Mouse (Mus musculus) gastrocnemius, postnatal 36 days (tissue): Measurements from ENCODE around the gene Glrp1. TPM values are rescaled to one million over a fixed set of nuclear protein-coding genes. Genes with fewer than 3 reads are reported as not detected.
A peak's percentile ranks its signal among the peaks of the same experiment; 100 is the strongest.

Experiments used
- DNase-seq, 2 experiments: peaks; one replicate each; pipeline ENCODE4 v3.0.0; 2022
- intact Hi-C: fragments of 180-260 bp; cut with DNase I; formaldehyde crosslinking; loops from one replicate; pipeline ENCODE4 v1.15.1; 2025
- total RNA-seq, 2 experiments: library from RNA; stranded (reverse); gene quantifications; 2 replicates each; pipeline ENCODE4 v1.2.3; 2021

Gene Glrp1
- total RNA-seq, 2 experiments from 2014 or later = not detected

DNA sequence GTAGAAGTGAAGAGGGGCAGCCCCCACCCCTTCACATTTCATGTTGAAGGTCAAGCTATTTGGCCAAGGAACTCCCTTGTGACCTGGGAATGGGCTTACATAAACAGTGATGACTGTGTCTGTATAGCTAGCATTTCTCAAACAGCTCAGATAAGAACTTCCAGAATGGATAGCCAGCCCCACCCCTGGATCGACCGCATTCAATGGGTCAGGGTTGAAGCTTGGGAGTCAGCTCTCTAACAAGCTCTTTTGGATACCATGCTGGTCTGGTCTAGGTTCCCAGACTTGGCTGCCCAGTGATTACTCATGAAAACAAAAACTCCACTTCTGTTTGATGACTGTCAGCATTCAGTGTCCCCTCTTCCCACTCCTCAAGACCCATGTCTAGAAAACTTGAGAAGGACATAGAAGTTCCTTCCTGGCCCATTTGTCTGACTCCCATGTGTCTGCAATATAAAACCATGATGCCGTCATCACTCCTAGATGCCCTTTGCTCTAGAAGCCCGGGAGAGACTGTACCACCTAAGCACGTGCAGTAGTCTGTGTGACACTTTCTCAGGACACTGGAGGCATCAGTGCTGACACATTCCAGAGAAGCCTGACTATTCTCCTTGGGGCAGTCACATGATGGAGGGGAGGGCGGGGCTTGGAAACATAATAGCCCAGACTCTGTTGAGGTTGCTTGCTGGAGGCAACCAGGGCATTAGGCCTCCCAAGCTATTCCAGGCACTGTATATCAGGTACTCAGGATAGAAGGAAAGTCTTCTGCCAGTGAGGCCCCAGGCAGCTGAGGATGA, 45.6 kb downstream of the Glrp1 start:
- intact Hi-C loops = no loop called here
- DNase-seq = no peak

GRCm38 (mm10) chr1:88463241-88463640, 46.6 kb downstream of the Glrp1 start:
- no peak for DNase-seq
- intact Hi-C loops = no loop called here

DNA sequence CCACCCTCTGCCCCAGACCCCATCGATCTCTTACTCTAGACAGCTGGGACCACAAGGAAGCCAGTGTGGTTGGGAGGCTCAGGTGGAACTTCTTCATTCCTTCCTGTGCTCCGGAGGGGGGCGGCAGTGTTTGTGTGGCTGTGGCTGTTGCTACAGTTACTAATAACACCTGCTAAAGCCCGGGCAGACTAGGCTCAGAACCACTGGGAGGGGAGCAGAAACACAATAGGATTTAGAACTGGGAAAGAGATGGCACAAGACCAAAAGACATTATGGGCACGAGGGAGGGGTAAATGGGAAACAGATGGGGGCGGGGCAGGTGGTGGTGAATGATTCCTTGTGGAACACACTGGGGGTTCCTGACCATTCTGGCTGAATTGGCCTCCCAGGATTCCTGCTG, 47.4 kb downstream of the Glrp1 start:
- intact Hi-C loops = no loop called here
- DNase-seq = no peak

DNA sequence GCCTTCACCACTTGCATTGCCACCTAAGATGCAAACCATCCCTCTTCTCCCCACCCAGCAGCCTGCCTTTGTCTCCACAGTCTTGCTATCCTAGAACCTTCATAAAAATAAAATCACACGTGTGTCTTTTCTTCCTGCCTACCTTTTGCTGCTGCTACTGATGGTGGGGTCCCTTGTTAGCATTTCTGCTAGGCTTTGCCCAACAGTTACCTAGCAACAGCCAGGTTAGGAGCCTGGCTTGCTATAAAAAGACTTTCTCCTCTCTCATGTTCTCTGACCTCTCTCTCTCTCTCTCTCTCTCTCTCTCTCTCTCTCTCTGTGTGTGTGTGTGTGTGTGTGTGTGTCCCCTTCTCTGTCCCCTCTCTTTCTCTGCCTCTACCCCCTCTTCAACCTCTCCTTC, 48.8 kb downstream of the Glrp1 start:
- intact Hi-C loops = no loop called here
- DNase-seq = no peak

GRCm38 (mm10) chr1:88459655-88460054, 50.2 kb downstream of the Glrp1 start:
- intact Hi-C loops = loop anchor here (2.0 to 10.0 kb wide), 2 partner anchors 105 to 239 kb away; no protein-coding TSS in a partner anchor

GRCm38 (mm10) chr1:88459196-88459595, 50.7 kb downstream of the Glrp1 start:
- intact Hi-C loops = loop anchor here (2.0 to 10.0 kb wide), 2 partner anchors 106 to 240 kb away; no protein-coding TSS in a partner anchor
- no peak for DNase-seq

More at GRCm38 (mm10) chr1:88459655-88460054, 50.2 kb downstream of the Glrp1 start:
- DNase-seq = no peak

- peak; percentile 37 to 56 for DNase-seq
- intact Hi-C loops = loop anchor here (1.0 to 10.0 kb wide), 2 partner anchors 108 to 250 kb away; no protein-coding TSS in a partner anchor
These were observed 53.3 kb downstream of the Glrp1 start for GRCm38 (mm10) chr1:88456451-88457072.

DNA sequence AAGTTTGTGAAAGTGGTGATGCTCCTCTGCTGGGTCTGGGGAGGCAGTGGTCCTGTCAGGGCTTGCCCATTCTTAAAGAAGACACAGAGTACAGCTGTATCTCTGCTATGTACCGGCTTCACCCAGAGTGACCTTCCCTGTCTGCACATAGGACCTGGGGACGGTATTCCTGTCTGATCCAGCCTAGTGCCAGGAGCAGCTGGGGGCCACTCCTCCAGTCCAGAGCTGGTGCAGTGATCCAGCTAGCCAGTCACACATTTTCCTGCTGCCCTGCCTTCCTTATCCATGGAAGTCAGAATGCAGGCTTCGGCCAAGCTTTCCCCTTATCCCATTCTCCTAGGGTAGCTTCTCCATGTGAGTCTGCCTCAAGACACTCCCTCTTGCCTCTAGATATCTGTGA, 54.1 kb downstream of the Glrp1 start:
- intact Hi-C loops = loop anchor here (1.0 to 10.0 kb wide), 2 partner anchors 109 to 251 kb away; no protein-coding TSS in a partner anchor
- DNase-seq = no peak

GRCm38 (mm10) chr1:88454703-88455102, 55.2 kb downstream of the Glrp1 start:
- intact Hi-C loops = loop anchor here (10.0 kb wide), 1 partner anchor 110 kb away; no protein-coding TSS in a partner anchor
- DNase-seq = no peak

- intact Hi-C loops = loop anchor here (10.0 kb wide), 1 partner anchor 113 kb away; no protein-coding TSS in a partner anchor
These were observed 57.7 kb downstream of the Glrp1 start for GRCm38 (mm10) chr1:88452198-88452597.

GRCm38 (mm10) chr1:88450668-88451067, 59.2 kb downstream of the Glrp1 start:
- no peak for DNase-seq
- intact Hi-C loops = loop anchor here (10.0 kb wide), 1 partner anchor 114 kb away; no protein-coding TSS in a partner anchor

More at GRCm38 (mm10) chr1:88452198-88452597, 57.7 kb downstream of the Glrp1 start:
- DNase-seq = no peak

Other genes with a start within 250 kb of the Glrp1 start
- gene Hjurp, start 232.4 kb downstream of the Glrp1 start, total RNA-seq = 1 to 10 TPM; 7.3 to 8.1 TPM
- gene Trpm8, start 232.4 kb downstream of the Glrp1 start, total RNA-seq = not detected
- not detected for gene Spp2, start 103.1 kb downstream of the Glrp1 start, total RNA-seq
- gene Arl4c, start 192.2 kb upstream of the Glrp1 start, total RNA-seq = 1 to 10 TPM in 1 of 2 experiments, under 1 TPM in 1; 0.96 to 1.2 TPM